Mouse (Mus musculus) cerebellum, adult 9-10 months (tissue): ENCODE data around the gene Ston1.

Experiments used
- DNase-seq: peaks from one replicate; pipeline ENCODE4 v3.0.0; 2022

The Ston1 gene

DNA sequence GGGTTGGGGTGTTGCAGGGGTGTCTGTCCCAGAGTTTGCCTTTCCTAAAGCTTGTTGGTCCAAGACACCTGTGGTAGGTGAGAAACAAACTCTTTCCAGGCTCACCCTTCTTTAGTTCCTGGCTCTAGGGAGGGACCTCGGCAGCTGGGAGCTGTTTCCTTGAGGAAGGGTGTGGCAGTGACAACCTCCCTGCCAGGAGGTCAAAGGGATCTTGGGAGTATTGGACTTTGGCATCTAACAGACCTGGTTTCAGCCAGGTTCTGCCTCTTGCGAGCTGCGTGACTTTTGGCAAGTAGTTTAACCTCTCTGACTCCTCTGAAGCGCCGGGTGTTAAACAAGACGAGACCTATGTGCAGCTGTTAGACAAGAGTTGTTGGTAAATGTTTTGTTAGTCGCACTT is 29.7 kb downstream of the Ston1 start:
- DNase-seq, result no peak

DNA sequence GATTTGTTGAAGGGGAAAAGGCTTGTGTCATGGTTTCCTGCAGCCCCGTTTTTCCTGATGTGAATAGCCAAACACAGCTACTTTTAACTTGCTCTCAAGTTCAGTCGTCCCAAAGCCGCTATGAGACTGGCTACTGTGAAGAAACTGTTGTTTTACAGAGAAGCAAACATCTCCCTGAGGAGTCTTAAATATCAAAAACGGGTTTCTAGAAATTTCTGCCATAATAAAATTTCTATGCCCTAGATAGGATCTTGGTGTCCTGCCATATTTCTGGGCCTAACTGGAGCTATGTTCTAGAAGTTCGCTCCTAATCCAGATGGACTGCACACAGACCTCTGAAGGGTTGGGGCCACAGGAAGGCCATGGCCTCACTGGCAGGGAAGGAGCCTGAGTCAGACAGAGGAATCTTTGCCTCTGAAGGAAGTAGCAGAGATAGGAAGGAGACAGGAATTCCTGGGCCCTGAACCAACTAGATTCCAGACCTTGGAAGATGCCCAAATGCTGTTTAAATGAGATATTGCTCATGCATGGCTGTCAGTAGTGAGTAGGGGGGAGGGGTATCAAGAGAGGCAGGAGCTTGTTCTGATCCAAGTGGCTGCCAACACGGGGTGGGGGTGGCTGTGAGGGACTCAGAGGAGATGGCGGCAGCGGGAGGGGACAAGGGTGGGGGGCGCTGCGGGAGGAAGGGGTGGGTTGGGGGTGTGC is 31.3 kb downstream of the Ston1 start:
- DNase-seq, result no peak

DNA sequence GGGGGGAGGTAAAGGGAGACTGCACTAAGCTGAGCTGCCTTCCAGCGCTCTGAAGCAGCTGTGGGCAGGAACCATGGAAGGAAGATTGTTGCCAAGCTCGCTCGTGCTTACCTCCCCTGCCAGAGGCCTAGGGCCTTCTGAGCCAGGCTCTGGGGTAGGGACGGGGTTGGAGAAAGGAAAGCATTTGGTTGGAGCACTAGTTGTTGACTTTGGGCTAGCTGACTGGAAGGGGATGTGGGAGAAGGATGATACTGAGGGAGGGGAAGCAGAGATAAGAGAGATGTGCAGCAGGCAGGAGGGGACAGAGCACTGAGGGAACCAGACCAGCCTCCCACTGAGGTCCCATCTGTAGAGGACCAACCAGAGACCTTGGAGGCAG is 31.9 kb downstream of the Ston1 start:
- no peak for DNase-seq

DNA sequence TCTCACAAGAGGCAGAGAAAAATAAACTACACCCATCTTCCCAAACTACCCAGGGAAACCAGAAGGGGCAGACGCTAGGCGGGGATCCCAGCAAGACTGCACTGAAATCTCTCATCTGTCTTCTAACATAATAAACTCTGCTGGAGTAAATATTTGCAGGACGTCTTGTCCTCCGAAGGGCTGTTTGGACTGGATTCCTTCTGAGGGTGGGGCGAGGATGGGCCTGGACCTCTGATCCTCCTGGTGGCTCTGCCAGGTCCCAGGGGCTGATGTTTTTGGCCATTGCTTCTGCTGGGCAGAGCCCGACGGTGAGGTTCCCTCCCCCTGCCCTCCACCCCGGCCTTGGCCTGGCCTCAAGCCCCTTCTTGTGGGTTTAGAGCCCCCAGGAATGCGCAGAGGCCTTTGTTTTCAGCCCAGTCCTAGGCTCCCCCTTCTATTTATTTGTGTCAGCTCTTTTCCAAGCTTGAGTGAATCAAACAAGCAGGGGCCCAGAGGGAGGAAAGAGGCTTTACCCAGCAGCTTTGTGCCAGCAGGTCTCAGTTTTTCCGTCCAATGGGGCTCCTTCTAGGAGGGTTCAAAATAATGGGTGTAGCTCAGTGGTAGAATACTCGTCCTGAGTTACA is 32.6 kb downstream of the Ston1 start:
- no peak for DNase-seq

DNA sequence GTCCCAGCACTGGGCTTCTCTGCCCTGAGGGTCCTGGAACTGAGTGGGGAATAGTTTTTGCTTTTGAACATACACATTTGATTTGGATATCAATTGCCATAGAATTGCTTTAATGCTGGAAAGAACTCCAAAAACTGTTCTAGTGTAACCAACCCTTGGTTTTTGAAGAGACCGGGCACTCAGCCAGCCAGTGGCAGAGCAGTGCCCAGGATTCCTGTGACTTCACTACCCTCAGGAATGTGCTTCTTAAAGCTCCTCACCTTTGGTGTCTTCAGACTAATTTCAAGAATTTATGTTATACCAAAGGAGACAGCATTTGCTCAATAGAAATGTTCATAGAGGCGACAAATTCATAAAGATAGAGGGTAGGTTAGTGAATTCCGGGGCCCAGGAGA is 33.1 kb downstream of the Ston1 start:
- no peak for DNase-seq

DNA sequence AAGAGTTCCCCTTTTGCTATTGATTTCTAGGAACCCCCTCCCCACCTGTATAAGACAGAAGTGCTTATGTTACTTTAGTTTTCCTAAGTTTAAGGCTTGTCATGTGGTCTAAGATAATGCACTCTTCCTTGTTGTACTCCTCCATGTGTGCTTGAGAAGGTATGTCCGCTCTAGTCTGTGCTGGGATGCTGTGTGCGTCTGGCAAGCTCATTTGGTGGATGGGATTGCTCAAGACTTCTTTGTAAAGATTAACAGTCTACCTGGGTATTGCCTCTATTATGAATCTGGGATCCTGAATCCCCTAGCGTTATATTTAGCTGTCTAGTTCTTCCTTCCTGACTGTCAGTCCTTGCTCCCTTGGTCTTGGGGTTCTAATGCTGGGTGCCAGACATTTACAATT is 35.1 kb downstream of the Ston1 start:
- no peak for DNase-seq

DNA sequence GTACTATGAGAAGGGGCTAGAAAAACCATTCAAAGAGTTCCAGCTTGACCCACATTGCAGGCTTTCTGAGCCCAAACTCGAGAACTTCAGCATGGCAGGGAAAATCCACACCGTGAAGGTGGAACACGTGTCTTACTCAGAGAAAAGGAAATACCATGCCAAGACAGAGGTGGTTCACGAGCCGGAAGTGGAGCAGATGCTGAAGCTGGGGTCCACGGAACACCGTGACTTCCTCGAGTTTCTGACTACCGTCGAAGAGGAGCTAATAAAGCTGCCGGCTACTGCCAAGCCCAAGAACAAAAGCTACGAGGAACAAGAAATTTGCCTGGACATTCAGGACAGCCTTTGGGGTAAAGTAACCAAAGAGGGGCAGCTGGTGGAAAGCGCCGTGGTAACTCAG is 38.6 kb downstream of the Ston1 start:
- no peak for DNase-seq

DNA sequence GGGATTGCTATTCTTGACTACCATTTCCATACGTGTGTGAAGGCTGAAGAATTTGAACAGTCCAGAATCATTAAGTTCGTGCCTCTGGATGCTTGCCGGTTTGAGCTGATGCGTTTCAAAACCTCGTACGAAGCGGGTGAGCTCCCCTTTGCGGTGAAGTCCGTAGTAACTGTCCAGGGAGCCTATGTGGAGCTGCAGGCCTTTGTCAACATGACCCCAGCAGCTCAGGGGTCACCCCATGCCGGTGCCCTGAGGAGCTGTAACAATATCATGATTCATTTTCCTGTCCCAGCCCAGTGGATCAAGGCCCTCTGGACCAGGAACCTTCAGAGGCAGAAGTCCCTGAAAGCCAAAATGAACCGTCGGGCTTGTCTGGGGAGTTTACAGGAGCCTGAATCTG is 39.1 kb downstream of the Ston1 start:
- no peak for DNase-seq

DNA sequence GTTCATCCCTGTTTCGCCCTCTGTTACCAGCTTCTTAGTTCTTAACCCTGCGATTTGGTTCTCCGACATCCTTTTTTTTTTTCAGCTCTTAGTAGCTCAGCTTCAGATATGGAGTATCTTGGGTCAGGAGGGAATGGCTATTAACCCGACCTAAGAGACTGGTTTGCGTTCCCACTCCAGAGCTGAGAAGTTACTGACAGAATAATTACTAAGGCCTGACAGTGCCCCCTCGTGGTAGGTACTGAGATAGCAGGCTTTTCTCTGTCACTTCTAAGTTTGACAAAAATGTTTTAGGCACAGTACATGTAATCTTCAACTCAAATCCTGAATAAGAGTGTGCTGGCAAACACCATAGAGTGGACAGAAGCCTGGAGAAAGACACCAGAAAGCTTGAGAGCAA is 43.5 kb downstream of the Ston1 start:
- DNase-seq, result peak; percentile 69

DNA sequence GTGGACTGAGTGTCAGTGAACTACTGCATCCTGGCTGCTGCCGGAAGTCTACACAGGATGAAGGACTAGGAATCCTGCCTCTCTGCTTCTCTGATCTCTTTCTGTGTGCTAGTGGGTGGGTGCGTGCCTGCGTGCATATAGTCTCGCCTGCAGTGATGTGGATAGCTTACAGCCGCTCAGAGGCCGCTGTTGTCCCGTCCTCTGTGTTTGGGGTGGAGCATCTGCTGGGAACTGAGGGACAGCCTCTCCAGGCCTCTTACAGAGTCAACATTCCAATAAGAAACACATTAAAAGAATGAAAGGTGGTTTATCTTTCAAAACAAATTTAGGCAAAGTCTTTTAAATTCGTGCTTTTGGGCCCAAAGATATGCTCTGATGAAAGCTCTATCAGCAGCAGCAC is 44.4 kb downstream of the Ston1 start:
- DNase-seq, result no peak

DNA sequence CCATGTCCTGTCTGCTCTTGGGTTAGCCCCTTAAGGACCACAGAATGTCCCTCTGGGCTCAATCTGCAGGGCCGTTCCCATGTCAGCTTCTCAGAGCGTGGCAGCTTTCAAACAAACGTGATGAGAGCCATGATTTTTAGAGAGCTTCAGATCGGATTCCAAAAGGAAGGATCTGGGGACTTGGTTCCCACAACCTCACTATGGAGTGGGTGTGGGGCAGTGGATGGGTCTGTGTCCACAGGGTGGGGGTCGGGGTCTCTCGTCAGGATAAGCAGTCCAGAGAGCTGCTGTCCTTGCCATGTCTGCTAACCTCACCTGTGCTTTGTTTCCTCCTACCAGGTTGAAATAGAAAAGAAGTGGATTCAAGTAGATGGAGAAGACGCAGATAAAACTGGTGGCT is 47.4 kb downstream of the Ston1 start:
- DNase-seq, result no peak

DNA sequence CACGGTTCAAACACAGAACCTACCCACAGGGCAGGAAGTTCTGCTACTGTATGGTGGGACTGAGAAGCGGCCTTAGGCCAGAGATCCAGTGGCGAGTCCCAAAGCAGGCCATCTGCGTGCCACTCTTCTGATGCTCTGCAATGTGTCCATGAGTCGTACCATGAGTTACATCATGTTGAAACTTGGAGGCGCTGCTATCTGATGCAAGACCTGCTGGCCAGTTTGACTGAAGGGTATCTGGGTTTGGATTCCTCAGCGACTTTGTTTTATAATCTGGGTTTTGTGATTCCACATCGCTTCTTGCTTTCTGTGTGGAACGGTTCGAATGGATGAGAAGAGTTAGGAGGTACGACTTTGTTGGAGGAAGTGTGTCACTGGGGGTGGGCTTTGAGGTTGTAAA is 47.8 kb downstream of the Ston1 start:
- DNase-seq, result no peak

DNA sequence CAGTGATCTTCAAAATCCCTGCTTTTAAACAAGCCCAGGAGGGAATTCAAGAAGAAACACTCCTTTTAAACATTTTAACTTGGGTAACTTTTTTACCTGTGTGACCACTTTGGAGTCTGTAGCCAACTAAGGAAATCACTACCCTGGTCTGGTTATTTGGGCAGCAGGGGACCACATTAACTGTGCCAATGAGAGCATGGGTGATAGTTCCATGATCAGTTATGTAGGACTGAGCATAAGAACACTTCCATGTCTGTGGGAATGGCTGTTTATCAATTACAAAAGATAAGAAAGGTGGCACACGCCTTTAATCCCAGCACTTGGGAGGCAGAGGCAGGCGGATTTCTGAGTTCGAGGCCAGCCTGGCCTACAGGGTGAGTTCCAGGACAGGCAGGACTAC is 49.7 kb downstream of the Ston1 start:
- no peak for DNase-seq

DNA sequence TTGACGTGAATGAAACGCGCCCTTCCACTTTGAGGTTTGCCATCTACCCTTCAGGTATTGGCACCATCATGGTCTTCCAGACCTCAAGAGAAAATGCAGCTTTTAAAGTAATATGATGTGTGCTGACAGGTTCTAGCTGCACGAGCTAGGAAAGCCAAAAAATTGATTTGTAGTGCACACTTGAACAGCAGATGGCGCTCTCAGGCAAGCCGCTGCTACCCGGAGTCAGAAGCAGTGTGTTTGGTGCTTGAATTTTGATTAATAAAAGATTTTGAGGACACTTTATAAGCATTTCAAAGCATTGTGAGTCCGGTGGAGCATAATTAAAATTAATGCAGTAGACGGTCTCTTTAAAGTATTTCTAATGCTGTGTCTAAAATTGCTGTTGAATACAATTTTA is 54.5 kb downstream of the Ston1 start:
- DNase-seq, result peak; percentile 74

DNA sequence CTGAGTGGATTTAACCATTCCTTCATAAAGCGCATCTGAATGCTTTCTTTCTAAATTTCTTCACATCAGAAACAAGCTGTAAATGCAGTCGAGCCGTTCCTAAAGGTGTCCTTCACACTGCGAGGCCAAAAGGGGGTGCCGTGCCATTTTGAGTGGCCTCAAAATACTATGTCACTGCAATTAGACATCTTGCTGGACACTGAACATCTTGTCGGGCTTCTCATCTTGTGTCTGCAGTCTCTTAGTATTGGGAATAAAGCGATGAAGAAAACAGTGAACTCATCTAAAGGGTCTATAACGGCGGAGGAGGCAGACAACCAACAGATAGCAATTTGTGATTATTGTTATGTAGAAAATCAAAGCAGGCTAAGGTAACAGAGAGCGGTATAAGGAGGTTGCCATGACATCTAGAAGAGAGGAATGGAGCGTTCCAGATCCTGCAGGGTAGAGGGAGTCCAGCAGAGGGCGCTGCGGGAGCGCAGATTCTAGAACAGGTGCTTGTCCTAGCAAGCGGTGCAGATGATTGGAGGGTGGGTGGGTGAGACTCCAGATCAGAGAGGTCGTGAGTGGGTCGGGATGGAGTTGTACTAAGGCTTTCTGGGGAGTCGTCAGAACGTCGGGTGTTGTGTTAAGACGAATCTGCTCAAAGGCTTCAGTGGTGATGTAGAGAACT is 55.4 kb downstream of the Ston1 start:
- peak; percentile 83 for DNase-seq

DNA sequence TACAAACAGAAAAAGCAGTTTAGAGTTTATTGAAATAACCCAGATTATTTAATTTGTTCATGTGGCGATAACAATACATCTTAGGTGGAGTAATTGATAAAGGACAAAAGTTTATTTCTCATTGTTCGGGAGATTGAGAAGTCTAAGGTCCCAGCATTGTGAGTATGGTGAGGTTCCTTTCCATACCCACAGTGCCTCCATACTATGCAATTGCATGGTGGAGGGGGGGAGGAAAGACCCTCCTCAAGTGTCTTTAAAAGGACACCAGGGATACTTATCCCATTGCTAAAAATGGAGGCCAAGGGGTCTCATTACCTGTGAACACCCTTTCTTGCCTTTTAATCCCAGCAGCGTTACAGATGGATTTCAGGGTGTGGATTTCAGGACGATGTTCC is 55.9 kb downstream of the Ston1 start:
- no peak for DNase-seq

DNA sequence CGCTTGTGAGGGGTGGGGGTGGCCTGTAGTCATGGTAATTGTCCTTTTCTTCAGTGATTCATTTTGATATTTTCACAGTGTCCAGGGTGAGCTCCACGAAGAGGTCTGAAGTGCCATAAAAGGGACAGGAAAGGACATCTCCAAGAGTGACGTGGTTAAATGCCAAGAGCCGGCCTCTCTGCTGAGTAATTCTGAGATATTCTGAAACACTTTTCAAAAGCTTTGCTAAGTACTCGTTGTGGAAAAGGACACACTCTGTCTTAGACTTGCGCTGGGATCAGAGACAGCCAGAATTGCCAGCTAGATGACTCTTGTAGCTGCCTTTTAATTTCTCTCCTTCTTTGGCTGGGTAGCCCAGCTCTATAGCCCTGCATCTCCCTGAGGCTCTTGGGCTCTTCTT is 61.0 kb downstream of the Ston1 start:
- DNase-seq, result no peak

DNA sequence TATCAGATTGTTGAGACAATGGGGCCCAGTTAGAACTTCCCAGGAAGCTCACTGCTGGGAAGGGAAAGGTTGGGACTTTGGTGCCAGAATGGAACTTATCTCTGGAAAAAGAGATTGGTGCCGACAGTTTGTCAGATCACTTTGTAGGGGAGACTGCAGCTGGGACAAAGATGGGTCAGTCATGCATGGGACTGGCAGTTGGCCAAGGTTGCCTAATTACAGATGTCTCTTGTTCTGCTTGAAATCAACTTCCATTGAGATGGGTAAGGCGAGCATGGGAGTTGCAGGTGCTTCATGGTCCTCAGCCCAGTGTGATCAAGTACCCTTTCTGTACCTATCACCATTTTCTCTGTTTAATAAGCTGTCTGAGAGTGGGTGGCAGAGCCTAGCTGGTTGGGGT is 68.6 kb downstream of the Ston1 start:
- DNase-seq, result no peak

DNA sequence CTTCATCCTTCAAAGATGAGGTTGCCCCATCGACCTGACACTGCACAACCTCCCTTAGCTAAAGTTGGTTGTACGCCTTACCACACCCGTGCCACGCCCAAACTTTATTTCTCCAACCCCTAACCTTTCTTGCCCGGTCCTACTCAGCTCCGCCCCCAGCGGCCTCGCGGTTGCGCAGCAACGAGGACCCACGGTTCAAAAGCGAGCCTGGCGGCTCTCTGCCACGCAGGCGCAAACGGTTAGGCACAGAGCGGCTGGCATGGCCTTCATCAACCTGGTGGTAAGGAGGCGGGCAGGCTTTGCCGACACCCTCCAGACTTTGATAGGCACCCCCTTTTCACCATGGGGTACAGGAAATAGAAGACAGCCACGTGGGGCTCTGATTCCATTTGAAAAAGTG is 71.0 kb downstream of the Ston1 start, which contains the start of gene Gtf2a1l:
TSS of gene Gtf2a1l (plus strand) at position 209 of the 400 bp plus-strand sequence.
- DNase-seq, result no peak

DNA sequence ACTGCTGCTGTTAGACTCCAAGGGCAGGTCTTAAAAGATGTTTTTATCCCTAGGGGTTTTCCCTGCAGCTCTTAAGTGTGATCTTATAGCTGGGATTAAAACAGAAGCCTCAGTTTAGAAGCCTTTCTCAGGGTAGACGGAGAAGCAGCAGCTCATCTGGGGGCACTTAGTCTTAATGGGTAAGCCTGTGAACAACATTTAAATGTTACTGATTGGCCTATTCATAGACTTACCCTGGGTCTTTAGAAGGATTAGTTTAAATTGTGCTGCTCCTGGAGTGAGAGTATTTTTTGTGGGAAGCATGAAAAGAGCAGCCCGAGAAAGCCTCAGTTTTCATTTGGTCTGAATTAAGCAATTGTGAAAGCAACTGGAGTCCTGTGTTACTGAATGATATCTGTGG is 72.4 kb downstream of the Ston1 start:
- no peak for DNase-seq

DNA sequence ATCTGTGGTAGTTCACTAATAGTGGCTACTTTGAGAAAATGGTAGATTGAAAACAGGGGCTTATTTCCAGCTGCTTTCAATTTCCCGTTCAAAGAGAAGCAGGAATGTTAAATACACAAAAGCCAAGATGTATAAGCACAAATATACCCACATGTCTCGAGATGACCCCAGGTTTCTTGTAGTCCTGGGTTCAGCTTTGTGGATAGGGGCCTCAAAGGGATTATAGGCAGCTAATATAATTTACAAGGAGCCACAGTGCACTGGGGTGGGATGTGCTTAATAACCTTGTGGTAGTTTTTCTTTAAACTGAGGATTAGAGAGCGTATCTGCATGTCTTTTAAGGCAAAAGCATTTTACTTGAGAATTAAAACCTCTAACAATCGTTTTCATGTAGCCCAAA is 73.3 kb downstream of the Ston1 start:
- no peak for DNase-seq

DNA sequence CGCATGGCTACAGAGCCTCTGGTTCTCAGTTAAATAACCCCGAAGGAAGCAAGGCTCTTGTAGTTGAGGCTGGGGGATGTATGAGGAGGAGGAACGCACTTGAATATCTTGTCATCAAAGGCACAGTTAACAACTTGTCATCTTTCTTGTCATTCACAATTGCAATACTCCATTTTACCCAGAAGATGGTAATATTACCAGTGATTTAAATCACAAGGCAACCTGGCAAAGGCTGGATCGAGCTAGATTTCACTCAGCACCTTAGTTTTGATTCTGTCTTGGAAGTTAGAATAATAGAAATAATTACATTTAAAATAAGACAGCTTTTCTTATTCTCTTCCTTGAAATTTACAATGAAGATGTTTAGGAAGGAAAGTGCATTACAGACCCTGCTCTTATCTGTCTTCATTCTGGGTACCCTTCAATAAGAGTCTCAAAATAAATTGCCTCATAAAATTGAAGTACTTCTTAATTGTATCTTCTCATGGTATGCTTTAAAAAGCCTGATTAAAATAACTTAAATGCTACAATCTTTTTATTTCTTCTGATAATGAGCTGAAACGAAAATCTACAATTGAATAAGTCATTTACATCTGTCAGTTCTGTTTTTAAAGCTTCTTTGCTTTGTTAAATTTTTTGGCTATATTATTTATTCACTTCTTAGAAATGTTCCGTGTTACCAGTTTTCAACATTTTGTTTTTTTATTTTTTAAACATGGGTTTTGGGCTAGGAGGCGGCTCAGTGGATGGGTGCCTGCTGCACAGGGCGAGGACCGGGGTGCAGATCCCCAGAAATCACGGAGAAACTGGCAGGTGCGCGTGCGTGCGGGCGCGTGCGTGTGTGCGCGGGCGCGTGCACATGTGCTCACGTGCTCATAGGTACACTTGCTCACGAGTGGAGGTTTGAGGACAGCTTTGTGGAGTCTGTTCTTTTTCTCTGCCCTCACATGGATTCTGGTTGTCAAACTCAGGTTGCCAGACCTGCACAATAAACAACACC is 78.1 kb downstream of the Ston1 start:
- no peak for DNase-seq

DNA sequence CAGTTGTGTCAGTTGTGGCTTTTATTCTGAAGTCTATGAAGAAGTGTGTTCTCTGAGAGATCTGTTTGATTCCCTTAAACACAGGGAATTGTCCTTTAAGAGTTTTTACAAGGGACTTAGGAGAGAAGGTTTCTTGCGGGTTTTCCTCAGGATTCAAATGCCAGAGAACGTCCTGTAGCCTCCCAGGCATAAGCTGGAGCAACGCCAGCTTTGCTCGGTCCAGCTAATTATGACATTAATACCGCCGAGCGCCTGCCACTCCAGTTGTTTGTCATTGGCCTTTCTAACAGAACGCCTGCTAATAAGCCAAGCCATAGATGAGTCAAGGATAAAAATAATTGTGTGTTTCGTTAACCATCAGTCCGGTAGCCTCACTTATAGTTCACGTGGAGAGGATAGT is 90.7 kb downstream of the Ston1 start:
- no peak for DNase-seq
